Mouse (Mus musculus) lung, postnatal 0 days (tissue): ENCODE data around the gene Nr1h4.

Experiments used
- CTCF ChIP-seq: IDR thresholded peaks from 2 replicates; pipeline ENCODE4 v1.5.1; 2016; ENCODE audit warnings: antibody characterized with exemption, mild to moderate bottlenecking
- EP300 ChIP-seq: IDR thresholded peaks from 2 replicates; pipeline ENCODE4 v1.6.1; 2016; ENCODE audit warnings: antibody characterized with exemption, mild to moderate bottlenecking, control low read depth

GRCm38 (mm10) chr10:89501902-89502301, 31.5 kb downstream of the Nr1h4 start:
- TF ChIP-seq CTCF, result no peak
- TF ChIP-seq EP300, result no peak
